Mouse (Mus musculus) gastrocnemius, postnatal 10 days (tissue): ENCODE results near the gene Dohh. TPM values are rescaled to one million over a fixed set of nuclear protein-coding genes. Genes with fewer than 3 reads are reported as not detected.

Experiments
- DNase-seq: peaks from one replicate; pipeline ENCODE4 v3.0.0; 2021; ENCODE audit warnings: mixed read lengths
- long read RNA-seq, 2 experiments: library from polyadenylated mRNA; stranded (forward); transcript quantifications; one replicate each; pipeline ENCODE4 v2.0.0; 2021
- total RNA-seq, 2 experiments: library from RNA; stranded (reverse); gene quantifications; 2 replicates each; pipeline ENCODE4 v1.2.3; 2021

The Dohh gene
- 10 to 100 TPM; 40.3 to 46.7 TPM for total RNA-seq
- long read RNA-seq, experiment 1, transcript Dohh-201 (5 exons, 1,444 nt) = major isoform, 69 of 80 reads
- long read RNA-seq, experiment 1, partial matches to known transcripts = 5 of 80 reads
- long read RNA-seq, experiment 1, other reads (novel, unspliced or antisense) = 6 of 80 reads
- long read RNA-seq, experiment 2, transcript Dohh-201 (5 exons, 1,444 nt) = major isoform, 49 of 57 reads
- long read RNA-seq, experiment 2, partial matches to known transcripts = 4 of 57 reads
- long read RNA-seq, experiment 2, other reads (novel, unspliced or antisense) = 4 of 57 reads

GRCm38 (mm10) chr10:81383802-81384604 lies at the start of gene Dohh, which contains the start of gene Gm48551:
TSS of gene Dohh (plus strand) at chr10:81384428.
TSS of gene Gm48551 (plus strand) at chr10:81384466.
- DNase-seq = peak; percentile 100

GRCm38 (mm10) chr10:81335393-81336340 lies 48.6 kb upstream of the Dohh start:
- DNase-seq = peak; percentile 59

- no peak for DNase-seq
These were observed 47.7 kb upstream of the Dohh start for GRCm38 (mm10) chr10:81336558-81336957.

GRCm38 (mm10) chr10:81340551-81341332 lies 43.5 kb upstream of the Dohh start:
- no peak for DNase-seq

GRCm38 (mm10) chr10:81341333-81341949 lies 42.8 kb upstream of the Dohh start:
- DNase-seq = peak; percentile 84

GRCm38 (mm10) chr10:81342686-81343505 lies 41.3 kb upstream of the Dohh start, which contains the start of gene Gipc3:
TSS of gene Gipc3 (minus strand) at chr10:81343266.
- DNase-seq = peak; percentile 46

- DNase-seq = peak; percentile 46
These were observed 39.6 kb upstream of the Dohh start for GRCm38 (mm10) chr10:81344421-81345161.

GRCm38 (mm10) chr10:81345162-81345534 lies 39.1 kb upstream of the Dohh start:
- DNase-seq = no peak

- DNase-seq = peak; percentile 38
These were observed 37.7 kb upstream of the Dohh start for GRCm38 (mm10) chr10:81346453-81347067.

GRCm38 (mm10) chr10:81349146-81349545 lies 35.1 kb upstream of the Dohh start:
- no peak for DNase-seq

GRCm38 (mm10) chr10:81349961-81350350 lies 34.3 kb upstream of the Dohh start:
- DNase-seq = no peak

GRCm38 (mm10) chr10:81350351-81351063 lies 33.7 kb upstream of the Dohh start, which contains the start of gene Hmg20b:
TSS of gene Hmg20b (minus strand) at chr10:81350480.
- peak; percentile 98 for DNase-seq

- no peak for DNase-seq
These were observed 32.4 kb upstream of the Dohh start for GRCm38 (mm10) chr10:81351678-81352291.

- no peak for DNase-seq
These were observed 29.3 kb upstream of the Dohh start for GRCm38 (mm10) chr10:81354738-81355477.

- no peak for DNase-seq
These were observed 28.7 kb upstream of the Dohh start for GRCm38 (mm10) chr10:81355533-81355932.

- DNase-seq = no peak
These were observed 27.8 kb upstream of the Dohh start for GRCm38 (mm10) chr10:81356352-81356990.
